Mouse (Mus musculus) ES-Bruce4 (cell line): ENCODE data around the gene Cidec. TPM values are rescaled to one million over a fixed set of nuclear protein-coding genes. Genes with fewer than 3 reads are reported as not detected.

Experiments
- H3K27ac ChIP-seq: 2 replicates; pipeline ENCODE4 v1.5.1; 2012; ENCODE audit warnings: low read length, inconsistent platforms; ENCODE audit not compliant: insufficient read depth
- H3K27me3 ChIP-seq: 2 replicates; pipeline ENCODE4 v1.6.1; 2012; ENCODE audit warnings: mild to moderate bottlenecking, low read length, inconsistent platforms; ENCODE audit not compliant: control insufficient read depth, poor library complexity, insufficient read depth, severe bottlenecking
- H3K36me3 ChIP-seq: 2 replicates; pipeline ENCODE4 v1.6.1; 2012; ENCODE audit warnings: inconsistent platforms, mild to moderate bottlenecking, low read length, moderate library complexity; ENCODE audit not compliant: control insufficient read depth, poor library complexity, insufficient read depth, severe bottlenecking
- H3K4me1 ChIP-seq: one replicate; pipeline ENCODE4 v1.8.1; 2011; ENCODE audit warnings: low read length; ENCODE audit not compliant: control insufficient read depth, insufficient read depth
- H3K4me3 ChIP-seq: 2 replicates; pipeline ENCODE4 v1.5.1; 2011; ENCODE audit warnings: low read depth, mild to moderate bottlenecking, low read length
- H3K9ac ChIP-seq: 2 replicates; pipeline ENCODE4 v1.6.1; 2012; ENCODE audit warnings: low read depth, mild to moderate bottlenecking, inconsistent platforms; ENCODE audit not compliant: poor library complexity, severe bottlenecking
- H3K9me3 ChIP-seq: replicated peaks from 2 replicates; pipeline ENCODE4 v1.6.1; 2012; ENCODE audit warnings: mild to moderate bottlenecking, low read length, inconsistent platforms; ENCODE audit not compliant: control insufficient read depth, poor library complexity, insufficient read depth, severe bottlenecking
- CTCF ChIP-seq: IDR thresholded peaks from one replicate; pipeline ENCODE4 v1.8.1; 2011; ENCODE audit warnings: low read depth, low read length
- EP300 ChIP-seq: IDR thresholded peaks from 2 replicates; pipeline ENCODE4 v1.6.1; 2011; ENCODE audit warnings: low read depth, low read length; ENCODE audit not compliant: insufficient read depth
- POLR2A ChIP-seq: IDR thresholded peaks from one replicate; pipeline ENCODE4 v1.8.1; 2011; ENCODE audit warnings: low read length; ENCODE audit not compliant: insufficient read depth
- polyA plus RNA-seq: library from polyadenylated mRNA; stranded (reverse); fragments of >200 nt; gene quantifications from 2 replicates; pipeline ENCODE4 v1.2.4, GENCODE M21; 2011; ENCODE audit warnings: low read depth; ENCODE audit not compliant: missing spikeins, insufficient read depth, insufficient read length

The Cidec gene
- polyA plus RNA-seq, 1 experiment = not detected

- TF ChIP-seq EP300 (no peak), POLR2A (no peak), CTCF (no peak)
- Histone ChIP-seq H3K36me3 (no peaks in the 10 kb centered on the region), H3K4me1 (no peaks in the 10 kb centered on the region), H3K27ac (no peak overlapping the region), H3K9ac (no peak overlapping the region), H3K9me3 (no peaks in the 10 kb centered on the region), H3K27me3 (no peaks in the 10 kb centered on the region), H3K4me3 (no peak overlapping the region)
Measured at GRCm38 (mm10) chr6:113434691-113435090, 869 bp downstream of the Cidec start.

DNA sequence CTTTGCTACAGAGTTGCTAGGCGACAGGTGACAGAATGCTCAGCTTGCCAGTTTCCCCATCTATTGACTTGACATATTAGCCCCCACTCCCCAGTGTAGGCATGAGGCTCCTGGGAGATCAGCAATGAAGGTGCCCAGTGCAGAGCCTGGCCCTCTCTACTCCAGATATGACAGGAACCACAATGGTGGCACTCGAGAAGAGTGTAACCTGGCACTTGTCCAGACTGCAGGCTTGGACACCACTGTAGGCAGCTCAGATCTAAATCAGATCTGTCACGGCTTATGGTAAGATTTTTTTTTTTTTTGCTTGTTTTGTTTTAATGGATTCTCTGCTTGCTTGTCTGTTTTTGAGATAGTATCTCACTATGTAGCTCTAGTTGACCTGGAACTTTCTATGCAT lies 1.9 kb downstream of the Cidec start:
- Histone ChIP-seq H3K9ac (no peak overlapping the region), H3K36me3 (no peaks in the 10 kb centered on the region), H3K4me1 (no peaks in the 10 kb centered on the region), H3K9me3 (no peaks in the 10 kb centered on the region), H3K27me3 (no peaks in the 10 kb centered on the region), H3K4me3 (no peak overlapping the region), H3K27ac (no peak overlapping the region)
- TF ChIP-seq EP300 (no peak), CTCF (no peak), POLR2A (no peak)

- Histone ChIP-seq H3K27ac (no peak overlapping the region), H3K4me3 (no peak overlapping the region)
Measured at GRCm38 (mm10) chr6:113431801-113432200, 3.8 kb downstream of the Cidec start.

DNA sequence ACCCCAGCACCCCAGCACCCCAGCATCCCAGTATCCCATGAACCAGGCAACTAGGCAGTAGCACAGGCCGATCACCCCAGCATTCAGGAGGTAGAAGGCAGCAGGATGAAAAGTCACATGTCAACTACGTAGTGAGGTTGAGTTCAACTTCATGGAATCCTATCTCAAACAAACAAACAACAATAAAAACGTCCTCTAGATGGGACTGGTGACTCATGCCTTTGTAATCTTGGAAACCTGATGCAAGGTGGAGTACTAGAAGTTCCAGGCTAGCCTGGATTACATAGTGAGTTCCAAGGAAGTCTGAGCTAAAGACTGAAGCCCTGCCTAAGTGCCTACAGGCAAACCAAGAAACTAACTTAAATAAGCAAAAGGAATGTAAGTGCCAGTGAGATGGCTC lies 4.7 kb downstream of the Cidec start:
- no peaks in the 10 kb centered on the region for H3K9me3 ChIP-seq
- TF ChIP-seq POLR2A = no peak
- no peak for TF ChIP-seq CTCF
- TF ChIP-seq EP300 = no peak
- no peaks in the 10 kb centered on the region for H3K27me3 ChIP-seq
- H3K4me1 ChIP-seq = no peaks in the 10 kb centered on the region
- H3K27ac ChIP-seq = no peak overlapping the region
- no peak overlapping the region for H3K4me3 ChIP-seq
- no peak overlapping the region for H3K9ac ChIP-seq
- H3K36me3 ChIP-seq = no peaks in the 10 kb centered on the region

More at GRCm38 (mm10) chr6:113431801-113432200, 3.8 kb downstream of the Cidec start:
- H3K36me3 ChIP-seq = no peaks in the 10 kb centered on the region
- TF ChIP-seq POLR2A (no peak), CTCF (no peak), EP300 (no peak)
- H3K27me3 ChIP-seq = no peaks in the 10 kb centered on the region
- no peaks in the 10 kb centered on the region for H3K4me1 ChIP-seq
- no peaks in the 10 kb centered on the region for H3K9me3 ChIP-seq
- no peak overlapping the region for H3K9ac ChIP-seq

- H3K36me3 ChIP-seq = no peaks in the 10 kb centered on the region
- H3K27ac ChIP-seq = no peak overlapping the region
- H3K4me3 ChIP-seq = no peak overlapping the region
- no peaks in the 10 kb centered on the region for H3K4me1 ChIP-seq
- H3K9ac ChIP-seq = no peak overlapping the region
- no peaks in the 10 kb centered on the region for H3K27me3 ChIP-seq
- no peak for TF ChIP-seq POLR2A
- no peak for TF ChIP-seq EP300
- no peak for TF ChIP-seq CTCF
- no peaks in the 10 kb centered on the region for H3K9me3 ChIP-seq
Measured at GRCm38 (mm10) chr6:113429965-113430364, 5.6 kb downstream of the Cidec start.

- Histone ChIP-seq H3K9ac (no peak overlapping the region), H3K9me3 (no peaks in the 10 kb centered on the region), H3K27ac (no peak overlapping the region), H3K4me1 (no peaks in the 10 kb centered on the region), H3K4me3 (no peak overlapping the region), H3K27me3 (no peaks in the 10 kb centered on the region), H3K36me3 (no peaks in the 10 kb centered on the region)
- no peak for TF ChIP-seq EP300
- no peak for TF ChIP-seq CTCF
- no peak for TF ChIP-seq POLR2A
Measured at GRCm38 (mm10) chr6:113428006-113428405, 7.6 kb downstream of the Cidec start.

DNA sequence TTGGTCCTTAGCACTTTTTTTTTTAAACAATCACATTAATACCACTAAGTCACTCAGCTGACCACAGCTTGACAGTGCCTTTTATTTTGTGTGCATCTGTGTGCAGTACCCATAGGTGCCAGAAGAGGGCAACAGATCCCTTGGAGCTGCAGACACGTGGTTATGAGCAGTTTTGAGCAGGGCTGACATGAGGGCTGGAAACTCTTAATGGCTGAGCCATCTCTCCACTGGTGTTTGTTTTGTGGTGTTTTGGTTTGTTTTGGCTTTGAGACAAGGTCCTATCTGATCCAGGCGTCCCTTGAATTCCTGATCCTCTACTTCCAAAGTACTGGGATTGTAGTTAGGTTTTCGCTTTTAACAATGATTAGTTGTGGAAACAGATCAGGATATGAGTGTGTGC lies 8.2 kb downstream of the Cidec start:
- Histone ChIP-seq H3K9ac (no peak overlapping the region), H3K36me3 (no peaks in the 10 kb centered on the region), H3K27me3 (no peaks in the 10 kb centered on the region), H3K9me3 (no peaks in the 10 kb centered on the region), H3K4me1 (no peaks in the 10 kb centered on the region), H3K27ac (no peak overlapping the region), H3K4me3 (no peak overlapping the region)
- TF ChIP-seq EP300 (no peak), CTCF (peak; percentile 66)
